Mouse (Mus musculus) embryo, embryonic 9.5 days (tissue): ENCODE results near the gene 2900011O08Rik.

Experiments
- DNase-seq: peaks from one replicate; pipeline ENCODE4 v3.0.0-alpha.2; 2017; ENCODE audit errors: extremely low spot score

The 2900011O08Rik gene

DNA sequence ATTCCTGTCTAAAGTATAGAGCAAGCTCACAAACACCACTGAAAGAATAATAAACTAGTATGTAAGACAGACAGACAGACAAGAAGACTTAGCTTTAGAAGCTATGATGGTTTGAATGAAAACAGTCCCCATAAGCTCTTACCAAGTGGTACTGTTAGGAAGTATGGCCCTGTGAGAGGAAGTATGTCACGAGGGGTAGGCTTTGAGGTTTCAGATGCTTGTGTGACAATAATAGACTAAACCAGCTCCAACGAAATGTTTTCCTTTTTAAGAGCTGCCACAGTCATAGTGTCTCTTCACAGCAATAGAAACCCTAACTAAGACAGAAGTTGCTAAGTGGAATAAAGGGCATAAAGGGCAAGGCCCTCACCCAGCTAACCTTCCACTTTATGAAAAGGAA lies 148.6 kb downstream of the 2900011O08Rik start:
- DNase-seq: no peak

- no peak for DNase-seq
Measured at GRCm38 (mm10) chr16:14137976-14138561, 151.7 kb downstream of the 2900011O08Rik start.

DNA sequence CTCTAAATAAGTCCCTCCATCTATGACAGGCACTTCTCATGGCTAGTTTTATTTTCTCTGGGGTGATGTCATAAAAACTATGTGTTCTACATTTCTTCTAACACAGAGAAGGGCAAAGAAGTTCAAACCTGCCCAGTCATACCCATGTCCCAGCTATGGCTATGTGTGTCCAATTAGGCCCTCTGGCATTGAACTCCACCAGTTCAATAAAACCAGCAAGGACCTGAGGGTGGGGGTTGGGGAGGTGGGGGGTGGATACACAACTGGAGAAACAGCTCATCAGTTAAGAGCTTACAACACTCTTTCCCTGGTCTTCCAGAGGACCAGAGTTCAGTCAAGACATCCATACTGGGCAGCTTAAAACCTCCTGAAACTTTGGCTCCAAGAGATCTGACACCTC lies 152.7 kb downstream of the 2900011O08Rik start:
- DNase-seq: no peak

DNA sequence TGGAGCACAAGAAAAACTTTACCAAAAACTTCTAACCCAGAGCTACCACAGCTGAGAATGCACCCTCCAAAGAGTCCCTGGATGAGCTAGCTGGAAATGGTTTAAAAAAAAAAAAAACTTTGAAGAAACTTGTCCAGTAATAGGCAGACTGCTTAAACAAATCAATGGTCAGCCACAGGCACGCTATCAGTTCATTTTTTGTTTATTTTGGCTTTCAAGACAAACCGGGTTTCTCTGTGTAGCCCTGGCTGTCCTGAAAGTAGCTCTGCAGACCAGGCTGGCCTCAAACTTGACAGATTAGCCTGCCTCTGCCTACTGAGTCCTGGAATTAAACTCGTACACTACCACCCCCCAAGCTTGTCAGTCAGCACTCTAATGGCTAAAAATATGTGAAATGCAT lies 156.9 kb downstream of the 2900011O08Rik start:
- no peak for DNase-seq

- DNase-seq: no peak
Measured at GRCm38 (mm10) chr16:14147712-14148111, 161.3 kb downstream of the 2900011O08Rik start.
